Mouse (Mus musculus) MN1 (cell line): Measurements from ENCODE around the gene Fhit.
A peak's percentile ranks its signal among the peaks of the same experiment; 100 is the strongest.
"Not testable (repeated sequence)": the region's sequence is repeated elsewhere in the genome, so short reads cannot be mapped to it uniquely, and the experiment has no call there.

Experiments
- DNase-seq: peaks from one replicate; pipeline ENCODE4 v3.0.0-alpha.2; 2016; ENCODE audit warnings: low spot score

Gene Fhit

GRCm38 (mm10) chr14:10917893-10918803 is 243.7 kb downstream of the Fhit start:
- DNase-seq, result no peak

- DNase-seq, result no peak
Observed at GRCm38 (mm10) chr14:10908011-10908410, 253.8 kb downstream of the Fhit start.

GRCm38 (mm10) chr14:10882759-10883158 is 279.1 kb downstream of the Fhit start:
- DNase-seq, result no peak

- DNase-seq, result no peak
Observed at GRCm38 (mm10) chr14:10880749-10881148, 281.1 kb downstream of the Fhit start.

GRCm38 (mm10) chr14:10874595-10875372 is 287.1 kb downstream of the Fhit start:
- DNase-seq, result no peak

- DNase-seq, result no peak
Observed at GRCm38 (mm10) chr14:10857606-10858005, 304.2 kb downstream of the Fhit start.

GRCm38 (mm10) chr14:10851936-10852335 is 309.9 kb downstream of the Fhit start:
- no peak for DNase-seq

GRCm38 (mm10) chr14:10836001-10836400 is 325.8 kb downstream of the Fhit start:
- DNase-seq, result peak; percentile 8

GRCm38 (mm10) chr14:10824819-10825218 is 337.0 kb downstream of the Fhit start:
- DNase-seq, result no peak

- DNase-seq, result no peak
Observed at GRCm38 (mm10) chr14:10813551-10813950, 348.3 kb downstream of the Fhit start.

- no peak for DNase-seq
Observed at GRCm38 (mm10) chr14:10798489-10799180, 363.2 kb downstream of the Fhit start.

GRCm38 (mm10) chr14:10797595-10797994 is 364.2 kb downstream of the Fhit start:
- no peak for DNase-seq

GRCm38 (mm10) chr14:10795498-10796075 is 366.2 kb downstream of the Fhit start:
- no peak for DNase-seq

- no peak for DNase-seq
Observed at GRCm38 (mm10) chr14:10783929-10784328, 377.9 kb downstream of the Fhit start.

GRCm38 (mm10) chr14:10778721-10779120 is 383.1 kb downstream of the Fhit start:
- DNase-seq, result no peak

- DNase-seq, result not testable (repeated sequence)
Observed at GRCm38 (mm10) chr14:10754883-10755282, 407.0 kb downstream of the Fhit start.

- no peak for DNase-seq
Observed at GRCm38 (mm10) chr14:10738076-10738475, 423.8 kb downstream of the Fhit start.

GRCm38 (mm10) chr14:10722525-10722924 is 439.3 kb downstream of the Fhit start:
- DNase-seq, result no peak

- DNase-seq, result no peak
Observed at GRCm38 (mm10) chr14:10712916-10713315, 448.9 kb downstream of the Fhit start.

GRCm38 (mm10) chr14:10712522-10712881 is 449.3 kb downstream of the Fhit start:
- no peak for DNase-seq

GRCm38 (mm10) chr14:10711841-10712521 is 449.9 kb downstream of the Fhit start:
- DNase-seq, result no peak
